Mouse (Mus musculus) mouse embryonic stem cell (cell line): ENCODE results near the gene Gm10282.

Source experiments
- in situ Hi-C, 2 experiments: fragments of 300-500 bp; cut with MboI; formaldehyde crosslinking; loops; 1 replicate in 1 of 2; 3 replicates in 1 of 2; pipeline ENCODE4 v1.14.3; 2019 to 2020; ENCODE audit warnings: low sequenced_read_pairs in 2 of 2, low pct_unique_long_range_greater_than_20kb in 1 of 2, mixed read lengths in 1 of 2; ENCODE audit not compliant: unreplicated experiment in 1 of 2

The Gm10282 gene

DNA sequence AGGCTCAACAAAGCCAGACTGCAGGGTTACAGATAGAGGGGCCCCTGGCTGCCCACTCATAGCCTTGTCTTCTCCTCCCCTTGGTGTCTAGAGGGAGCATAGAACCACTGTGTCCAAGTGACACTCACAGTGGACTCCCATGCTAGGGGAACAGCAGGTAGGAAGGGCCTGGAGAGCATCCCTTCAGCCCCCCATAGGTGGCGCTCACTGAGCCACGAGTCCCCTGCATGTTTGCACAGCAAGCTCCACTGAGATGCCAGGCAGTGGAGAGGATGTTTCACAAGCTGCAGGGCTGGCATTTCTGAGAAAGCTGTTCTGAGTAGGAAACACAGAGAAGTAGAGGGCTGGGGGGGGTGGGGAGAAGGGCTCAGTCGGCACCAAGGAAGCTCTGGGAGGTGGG, 32.7 kb downstream of the Gm10282 start:
- in situ Hi-C loops: no loop called here

DNA sequence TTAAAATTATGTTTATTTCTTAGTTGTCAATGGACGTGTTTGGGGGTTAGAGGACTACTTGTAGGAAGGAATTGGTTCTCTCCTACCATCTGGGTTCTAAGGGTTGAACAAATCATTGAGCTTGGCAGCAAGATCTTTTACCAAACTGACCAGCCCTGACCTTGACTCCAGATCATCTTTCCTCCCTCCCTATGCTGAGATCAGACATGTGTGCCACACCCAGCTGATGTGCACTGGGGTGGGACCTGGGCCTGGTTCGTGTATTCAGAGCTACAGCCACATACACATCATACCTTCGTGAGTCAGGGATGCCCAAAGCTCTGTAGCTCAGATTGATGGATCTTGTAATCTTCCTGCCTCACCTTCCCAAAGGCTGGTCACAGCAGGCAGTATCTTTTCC, 33.4 kb downstream of the Gm10282 start:
- in situ Hi-C loops: no loop called here

DNA sequence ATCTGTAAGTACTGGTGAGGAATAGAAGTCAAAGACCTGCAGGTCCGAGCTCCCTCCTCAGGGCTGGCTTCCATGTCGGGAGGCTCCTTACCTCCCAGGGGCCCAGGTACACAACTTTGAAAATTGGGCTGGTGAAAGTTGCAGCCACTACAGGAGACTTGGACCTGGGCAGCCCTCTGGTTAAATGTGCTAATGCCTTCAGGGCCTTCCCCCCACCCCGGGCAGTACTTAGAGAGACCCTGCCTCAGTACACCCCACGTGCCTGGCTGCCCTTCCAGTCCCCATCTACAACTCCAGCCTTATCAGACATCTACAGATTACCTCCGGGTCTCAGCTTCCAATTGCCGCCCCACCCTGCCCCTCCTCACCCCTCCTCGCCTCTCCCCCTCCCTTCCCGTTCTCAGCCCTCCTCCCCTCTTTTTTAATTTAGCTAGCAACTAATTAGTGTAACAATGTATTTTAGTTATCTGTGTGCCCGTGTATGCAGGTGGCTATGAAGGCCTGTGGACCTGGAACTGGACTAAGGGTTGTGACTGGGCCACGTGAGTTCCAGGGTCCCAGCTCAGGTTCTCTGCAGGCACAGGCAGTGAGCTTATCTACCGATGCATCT, 33.9 kb downstream of the Gm10282 start:
- in situ Hi-C loops: no loop called here

DNA sequence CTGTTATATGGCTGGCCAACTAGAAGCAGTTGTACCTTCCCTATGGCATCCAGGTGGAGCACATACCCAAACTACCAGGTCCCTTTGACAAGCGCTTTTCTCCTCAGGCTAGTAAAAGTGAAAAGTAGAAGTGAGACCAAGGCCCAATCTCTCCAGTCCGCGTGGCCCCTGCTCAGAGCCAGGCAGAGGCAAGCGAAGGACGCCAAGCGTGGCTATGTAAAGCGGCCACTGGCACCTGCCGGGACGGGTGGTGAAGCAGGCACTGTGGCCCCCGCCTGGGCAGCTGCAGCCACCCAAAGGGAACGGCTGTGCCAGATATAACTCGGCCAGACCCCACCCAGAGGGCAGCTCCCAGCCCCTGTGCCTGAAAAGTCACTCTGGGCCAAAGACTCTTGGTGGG, 34.5 kb downstream of the Gm10282 start:
- in situ Hi-C loops: no loop called here

DNA sequence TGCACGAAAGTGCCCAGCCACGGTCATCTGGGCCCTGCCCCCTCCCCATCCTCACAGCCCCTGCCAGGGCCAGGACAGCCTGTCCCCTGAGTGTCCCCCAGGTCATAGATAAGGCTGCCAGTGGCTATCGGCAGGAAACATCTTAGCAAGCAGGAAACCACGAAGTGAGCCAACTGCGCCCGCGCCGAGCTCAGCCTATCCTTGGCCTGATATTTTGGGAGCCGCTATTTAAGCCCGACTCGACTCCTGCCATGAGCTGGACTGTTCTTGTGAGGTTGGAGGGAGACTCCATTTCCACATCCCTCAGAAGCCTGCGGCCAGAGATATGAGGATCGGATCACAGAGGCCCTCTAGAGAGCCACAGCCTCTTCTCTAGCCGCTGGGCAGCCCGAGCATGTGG, 36.7 kb downstream of the Gm10282 start:
- in situ Hi-C loops: loop anchor here in 1 of 2 experiments (5.0 kb wide), 1 partner anchor 99 kb away; no protein-coding TSS in a partner anchor

DNA sequence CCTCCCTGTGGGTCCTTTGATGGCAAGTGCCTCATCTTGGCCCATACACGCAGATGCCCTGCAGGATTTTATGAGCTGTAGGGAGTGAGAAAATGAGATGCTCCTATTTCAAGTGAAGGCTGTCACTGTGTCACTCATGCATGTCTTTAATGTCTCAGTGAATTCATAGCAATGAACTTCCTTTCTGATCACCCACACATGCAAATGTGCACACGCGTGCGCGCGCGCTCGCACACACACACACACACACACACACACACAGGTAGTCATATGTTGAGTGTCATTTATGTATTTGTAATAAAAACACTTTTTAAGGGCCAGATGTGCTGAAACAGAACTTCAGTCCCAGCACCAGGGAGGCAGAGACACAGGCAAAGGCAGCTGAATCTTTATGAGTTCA, 38.0 kb downstream of the Gm10282 start:
- in situ Hi-C loops: loop anchor here in 1 of 2 experiments (5.0 kb wide), 1 partner anchor 100 kb away; no protein-coding TSS in a partner anchor

DNA sequence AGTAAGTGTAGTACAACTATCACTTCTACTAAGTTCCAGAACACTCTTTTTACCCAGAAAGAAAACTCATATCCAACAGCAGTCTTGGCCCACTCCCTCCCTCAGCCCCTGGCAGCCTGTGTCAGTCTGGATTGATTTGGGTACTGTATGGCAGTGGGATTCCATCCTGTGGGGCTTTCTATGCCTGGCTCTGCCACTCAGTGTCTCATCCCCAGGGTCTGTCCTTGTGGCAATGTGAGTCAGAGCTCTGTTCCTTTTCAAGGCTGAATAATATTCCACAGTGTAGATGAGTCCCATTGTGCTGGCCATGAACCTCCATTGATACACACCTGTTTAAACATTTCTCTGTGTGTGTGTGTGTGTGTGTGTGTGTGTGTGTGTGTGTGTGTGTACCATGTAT, 38.4 kb downstream of the Gm10282 start:
- in situ Hi-C loops: loop anchor here in 1 of 2 experiments (5.0 kb wide), 1 partner anchor 101 kb away; no protein-coding TSS in a partner anchor

DNA sequence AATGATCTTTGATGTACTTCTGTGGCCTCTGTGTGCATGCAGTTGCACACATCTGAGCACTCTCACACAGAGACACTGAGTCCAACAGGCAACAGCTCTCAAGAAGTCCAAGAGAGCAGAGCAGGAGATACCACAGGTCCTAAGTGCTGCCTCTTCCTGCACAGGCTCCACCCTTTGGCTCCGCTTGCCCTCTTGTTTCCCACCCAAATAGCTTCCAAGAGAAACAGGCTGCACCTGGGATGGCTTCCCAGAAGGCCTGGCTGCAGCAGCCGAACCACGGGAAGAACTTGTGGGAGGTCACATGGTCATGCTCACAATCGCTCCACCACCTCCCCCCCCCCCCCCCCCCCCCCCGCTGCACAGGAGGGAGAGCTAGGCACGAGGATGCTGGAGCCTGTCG, 39.7 kb downstream of the Gm10282 start:
- in situ Hi-C loops: loop anchor here in 1 of 2 experiments (5.0 kb wide), 1 partner anchor 102 kb away; no protein-coding TSS in a partner anchor

DNA sequence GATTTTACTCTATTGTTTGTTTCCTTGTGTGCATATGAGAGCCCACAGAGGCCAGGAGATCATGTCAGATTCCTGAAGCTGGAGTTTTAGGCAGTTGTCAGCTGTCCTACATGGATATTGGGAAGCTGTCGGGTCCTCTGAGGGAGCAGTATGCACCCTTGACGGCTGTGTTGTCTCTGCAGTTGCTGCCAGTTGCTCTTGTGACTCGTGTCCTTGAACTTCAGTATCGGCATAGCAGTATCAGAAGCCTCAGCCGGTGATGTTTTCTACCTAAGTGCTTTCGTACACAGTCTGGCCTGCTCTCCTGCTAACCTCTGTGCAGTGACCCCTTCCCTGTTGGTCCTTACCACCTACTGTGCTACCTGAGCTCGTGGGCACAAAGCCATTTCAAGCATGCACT, 41.6 kb downstream of the Gm10282 start:
- in situ Hi-C loops: no loop called here

DNA sequence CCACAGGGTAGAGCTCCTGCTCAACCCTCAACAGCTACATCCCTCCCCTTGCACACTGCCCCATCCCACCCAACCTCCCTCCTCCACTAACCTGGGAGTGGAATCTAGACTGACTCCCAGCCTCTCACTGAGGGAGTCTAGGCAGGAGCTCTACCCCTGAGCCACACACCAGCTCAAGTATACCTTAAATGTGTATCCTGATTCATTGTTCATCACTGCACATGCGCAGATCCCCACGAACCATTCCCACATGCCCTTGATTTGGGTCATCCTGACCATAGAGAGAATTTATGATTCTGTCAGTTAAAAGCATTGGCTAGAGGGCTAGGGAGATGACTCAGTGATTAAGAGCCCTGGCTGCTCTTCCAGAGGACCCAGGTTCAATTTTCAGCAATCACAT, 42.3 kb downstream of the Gm10282 start:
- in situ Hi-C loops: no loop called here

DNA sequence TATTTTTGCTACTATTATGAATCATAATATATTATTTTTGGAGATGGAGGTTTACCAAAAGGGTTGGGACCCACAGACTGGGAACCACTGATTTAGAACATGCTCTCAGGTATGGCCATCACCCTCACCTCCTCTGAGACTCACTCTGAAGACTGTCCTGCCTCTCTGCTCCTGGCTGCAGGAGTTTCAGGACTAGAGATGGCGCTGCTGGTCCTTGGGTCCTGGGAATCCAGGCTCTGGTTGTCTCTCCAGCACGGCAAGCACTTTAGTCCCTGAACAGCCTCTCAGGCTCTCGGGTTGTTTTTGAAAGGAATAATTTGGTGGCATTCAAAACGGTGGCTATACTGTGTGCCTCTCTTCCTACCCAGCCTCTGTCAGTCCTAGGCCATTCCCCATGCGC, 43.2 kb downstream of the Gm10282 start:
- in situ Hi-C loops: no loop called here

DNA sequence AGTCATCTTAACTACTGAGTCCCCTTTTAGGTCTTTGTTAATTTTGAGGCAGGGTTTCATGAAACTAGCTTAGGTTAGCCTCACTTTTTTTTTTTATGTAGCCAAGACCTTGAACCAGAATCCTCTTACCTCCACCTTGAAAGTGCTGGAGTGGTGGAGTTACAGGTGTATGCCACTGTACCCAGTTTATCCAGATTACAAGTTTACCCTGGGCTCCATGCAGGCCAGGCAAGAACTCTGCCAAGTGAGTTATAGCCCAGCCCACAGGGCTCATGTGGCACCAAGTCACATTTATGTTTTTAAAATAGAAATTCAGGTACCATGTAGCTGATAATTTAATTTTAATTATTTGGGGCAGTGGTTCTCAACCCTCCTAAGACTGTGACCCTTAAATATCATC, 43.6 kb downstream of the Gm10282 start:
- in situ Hi-C loops: no loop called here

DNA sequence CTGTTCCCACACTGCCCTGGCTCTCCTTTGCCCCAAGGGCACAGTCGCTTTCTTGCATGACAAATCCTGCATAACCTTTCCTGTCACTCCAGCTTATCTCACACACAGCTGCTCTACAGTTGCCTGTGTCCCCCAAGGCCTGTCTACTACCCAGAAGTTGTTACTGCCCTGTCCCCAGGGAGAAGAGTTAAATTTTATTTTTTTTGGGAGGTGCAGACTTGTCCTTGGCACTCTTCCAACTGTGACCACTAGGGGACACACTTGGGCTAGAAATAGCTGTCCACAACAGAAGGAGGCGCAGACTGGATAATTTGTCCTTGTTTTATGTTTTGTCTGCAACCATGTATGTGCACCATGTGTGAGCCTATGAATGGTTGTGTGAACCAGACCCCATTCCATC, 44.0 kb downstream of the Gm10282 start:
- in situ Hi-C loops: no loop called here

DNA sequence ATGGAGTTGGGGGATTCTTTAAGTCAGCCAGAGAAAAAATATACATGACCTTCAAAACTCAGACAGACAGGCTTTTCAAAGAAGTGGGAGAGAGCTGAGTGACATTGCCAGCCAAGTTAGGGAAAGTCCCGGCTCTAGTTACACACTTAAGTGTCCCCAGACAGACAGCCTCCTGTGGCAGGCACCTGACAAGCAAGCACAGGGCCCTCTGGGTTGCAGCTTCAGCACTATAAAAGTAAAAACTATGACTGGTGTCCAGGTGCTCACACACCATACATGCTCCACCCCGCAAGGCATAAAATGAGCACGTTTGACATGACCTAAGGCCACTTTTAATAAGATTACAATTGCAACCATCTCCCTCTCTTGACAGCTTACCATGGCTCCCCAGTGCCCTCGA, 44.5 kb downstream of the Gm10282 start:
- in situ Hi-C loops: no loop called here

DNA sequence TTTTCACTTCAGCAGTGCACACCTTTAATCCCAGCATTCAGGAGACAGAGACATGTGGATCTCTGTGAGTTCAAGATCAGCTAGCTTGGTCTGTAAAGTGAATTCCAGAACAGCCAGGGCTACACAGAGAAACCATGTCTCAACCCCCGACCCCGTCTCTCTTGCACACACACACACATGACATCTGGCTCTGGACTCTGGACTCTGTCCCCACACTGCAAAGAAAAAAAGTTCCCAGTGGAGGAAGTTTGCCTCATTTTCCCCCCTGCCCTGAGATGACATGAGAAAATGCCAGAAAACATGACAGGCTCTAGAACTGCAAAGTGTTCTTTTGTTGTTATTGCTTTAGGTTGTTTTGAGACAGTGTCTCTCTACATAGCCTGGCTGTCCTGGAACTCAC, 45.2 kb downstream of the Gm10282 start:
- in situ Hi-C loops: loop anchor here in 1 of 2 experiments (10.0 kb wide), 1 partner anchor 85 kb away; no protein-coding TSS in a partner anchor

DNA sequence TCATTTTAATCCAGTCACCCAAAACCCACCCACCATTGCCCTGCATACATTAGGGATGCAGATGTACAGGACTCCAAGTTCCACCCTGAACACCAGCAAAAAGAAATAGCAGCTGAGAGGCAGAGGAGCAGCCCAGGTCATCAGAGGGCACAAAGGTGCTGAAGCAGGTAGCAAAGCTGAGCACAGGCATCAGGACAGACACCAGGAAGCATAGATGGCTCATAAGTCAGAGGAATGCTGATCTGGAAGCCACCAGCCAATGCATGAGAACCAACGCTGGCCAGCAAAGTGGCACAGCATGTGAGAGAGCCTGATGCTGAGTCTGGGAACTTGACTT, 47.2 kb downstream of the Gm10282 start:
- in situ Hi-C loops: loop anchor here in 1 of 2 experiments (10.0 kb wide), 1 partner anchor 83 kb away; no protein-coding TSS in a partner anchor

DNA sequence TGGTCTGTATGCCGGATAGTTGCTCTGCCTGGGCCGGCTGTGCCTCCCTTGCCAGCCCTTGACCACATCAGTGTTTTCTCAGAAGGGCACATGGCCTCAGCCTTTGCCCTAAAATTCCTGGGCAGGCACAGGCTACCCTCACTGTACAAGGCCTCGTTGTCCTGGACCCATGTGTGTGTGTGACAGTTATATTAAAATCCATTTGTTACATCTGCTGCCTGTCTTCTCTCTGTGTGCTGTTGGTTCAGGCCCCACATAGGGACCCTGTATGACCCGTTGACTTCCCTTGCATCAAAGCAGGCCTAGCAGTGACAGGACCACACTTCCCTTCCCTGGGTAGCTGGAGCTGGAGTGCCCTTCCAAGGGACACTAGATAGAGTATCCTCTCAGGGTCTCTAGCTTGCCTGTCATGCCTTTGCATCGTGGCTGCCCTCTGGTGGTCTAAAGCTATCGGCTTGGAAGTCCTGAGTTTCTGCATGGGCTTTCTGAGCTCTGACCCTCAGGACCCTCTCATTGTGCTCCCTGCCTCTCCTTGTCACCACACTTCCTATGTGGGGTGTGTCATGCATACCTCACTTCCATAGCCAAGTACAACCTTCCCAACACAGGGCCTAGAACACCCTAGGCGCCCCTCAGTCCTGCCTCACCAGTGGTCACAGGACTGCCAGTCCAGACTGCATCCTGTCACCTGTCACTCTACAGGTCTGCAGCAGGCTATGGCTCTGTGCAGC, 47.7 kb downstream of the Gm10282 start:
- in situ Hi-C loops: loop anchor here in 1 of 2 experiments (10.0 kb wide), 1 partner anchor 83 kb away; no protein-coding TSS in a partner anchor
